Mouse (Mus musculus): ENCODE measurements around the gene Ung.

Gene Ung

DNA sequence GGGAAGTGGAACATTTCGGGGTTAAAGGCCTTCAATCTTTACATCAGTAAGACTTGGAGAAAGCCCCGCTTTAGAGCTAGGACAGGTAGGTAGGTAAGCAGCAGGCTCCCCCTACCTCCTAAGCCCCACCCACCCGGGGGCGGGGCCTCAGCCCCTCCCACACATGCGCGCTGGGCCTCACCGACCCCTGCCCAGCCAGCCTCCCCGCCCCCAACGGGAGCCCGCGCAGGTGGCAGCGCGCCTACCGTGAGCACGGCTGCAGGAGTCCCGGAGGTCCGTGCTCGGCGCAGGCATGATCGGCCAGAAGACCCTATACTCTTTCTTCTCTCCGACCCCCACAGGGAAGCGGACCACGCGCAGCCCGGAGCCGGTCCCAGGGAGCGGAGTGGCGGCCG, at the start of gene Ung:
TSS of gene Ung (plus strand) at position 176 of the 395 bp plus-strand sequence.
- peak; percentile 56 to 79 for DNase-seq

- no peak for DNase-seq
These were observed 44.7 kb upstream of the Ung start for GRCm38 (mm10) chr5:114085501-114085900.

GRCm38 (mm10) chr5:114087875-114088480, 42.2 kb upstream of the Ung start:
- DNase-seq = no peak

DNA sequence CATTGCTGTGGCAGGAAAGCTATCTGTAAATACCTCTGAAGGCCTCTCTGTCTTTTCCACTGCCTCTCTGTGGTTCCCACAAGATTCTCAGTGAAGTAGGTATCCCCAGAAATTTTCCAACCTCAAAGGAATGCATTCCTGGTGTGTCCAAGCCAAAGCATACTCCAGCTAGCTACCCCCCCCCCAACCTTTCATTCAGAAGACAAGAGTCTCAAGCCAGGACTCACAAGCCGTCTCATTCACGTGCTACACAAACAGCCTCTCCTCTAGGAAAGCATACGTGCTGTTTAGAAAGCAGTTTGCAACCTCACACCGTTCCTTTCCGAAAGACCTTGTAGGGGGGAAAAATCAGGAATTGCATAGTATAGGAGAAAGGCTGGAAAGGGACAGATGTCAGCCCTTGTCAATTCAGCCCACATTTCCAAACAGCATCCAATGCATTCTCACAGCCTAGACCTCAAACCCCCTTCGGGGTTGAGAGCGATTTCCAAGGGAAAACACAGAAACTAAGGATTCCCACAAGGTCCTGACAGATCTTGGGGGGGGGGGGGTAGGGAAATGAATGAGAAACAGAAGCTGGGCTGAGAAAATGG, 39.7 kb upstream of the Ung start:
- no peak for DNase-seq

- DNase-seq = peak; percentile 78 to 89
These were observed 39.0 kb upstream of the Ung start, which contains the start of gene Svop for GRCm38 (mm10) chr5:114091057-114091807. Gene Svop, minus strand, starts transcription at chr5:114091570.

GRCm38 (mm10) chr5:114099709-114100389, 30.3 kb upstream of the Ung start:
- peak; percentile 91 to 94 for DNase-seq

GRCm38 (mm10) chr5:114100390-114101099, 29.6 kb upstream of the Ung start:
- DNase-seq = no peak

DNA sequence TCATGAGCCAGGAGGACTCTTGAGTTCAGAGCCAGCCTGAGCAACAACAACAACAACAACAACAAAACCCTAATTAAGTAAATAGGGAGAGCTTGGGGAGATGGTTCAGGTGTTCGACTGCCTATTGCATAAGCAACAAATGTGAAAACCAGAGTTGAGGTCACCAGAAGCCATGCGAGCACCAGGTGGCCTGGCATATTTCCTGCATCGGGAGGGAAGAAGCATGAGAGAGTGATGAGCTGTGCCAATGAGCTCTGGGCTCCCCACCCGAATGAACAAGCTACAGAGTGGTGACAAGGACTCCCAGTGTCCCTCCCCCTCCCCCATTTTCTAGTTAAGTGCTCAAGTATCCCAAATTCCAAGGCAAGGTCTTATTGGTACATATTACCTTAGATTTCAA, 28.3 kb upstream of the Ung start:
- no peak for DNase-seq

- no peak for DNase-seq
These were observed 27.4 kb upstream of the Ung start for GRCm38 (mm10) chr5:114102807-114103206.

DNA sequence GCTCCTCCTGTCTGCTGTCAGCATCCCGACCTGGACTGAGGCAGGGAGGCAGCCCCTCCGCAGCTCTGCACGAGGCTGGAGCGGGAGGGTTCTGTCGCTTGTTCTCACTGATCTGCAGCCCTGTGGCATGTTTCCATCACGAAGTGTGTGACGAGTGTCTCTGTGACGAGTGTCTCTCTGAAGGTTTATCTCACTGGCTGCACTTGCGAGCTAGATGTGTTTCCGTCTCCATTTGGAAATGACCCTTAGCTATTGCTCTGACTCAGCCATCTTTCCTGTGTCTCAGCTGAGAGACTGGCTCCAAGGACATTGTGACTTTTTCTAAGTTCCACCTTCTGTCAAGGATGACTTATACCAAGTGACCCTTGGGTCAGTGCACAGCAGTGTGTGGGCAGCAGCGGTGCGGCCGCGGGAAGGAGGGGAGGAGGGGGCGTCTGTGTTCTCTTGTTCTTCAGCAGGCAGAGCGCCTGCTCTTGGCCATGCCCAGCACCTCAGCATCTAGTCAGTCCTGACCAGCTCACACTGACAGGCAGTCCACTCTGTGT, 23.7 kb upstream of the Ung start:
- DNase-seq = no peak

DNA sequence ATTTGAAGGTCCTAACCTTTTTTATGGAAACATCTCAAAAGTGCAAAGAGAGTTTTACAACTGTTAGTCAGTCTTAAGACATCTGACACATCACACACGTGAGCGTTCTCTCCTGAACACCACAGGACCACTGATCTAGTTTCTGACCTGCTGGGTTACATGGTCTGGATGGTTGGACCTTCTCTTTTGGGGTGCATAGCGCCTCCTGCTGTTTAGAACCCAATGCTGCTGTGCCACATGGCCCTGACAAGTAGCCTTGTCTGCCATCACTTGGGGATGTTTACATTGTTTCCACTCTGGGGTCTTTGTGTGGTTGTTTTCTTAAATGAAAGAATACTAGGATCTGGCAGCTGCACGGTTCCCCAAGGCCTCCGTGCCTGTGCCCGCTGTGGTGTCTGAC, 16.9 kb upstream of the Ung start:
- DNase-seq = no peak

DNA sequence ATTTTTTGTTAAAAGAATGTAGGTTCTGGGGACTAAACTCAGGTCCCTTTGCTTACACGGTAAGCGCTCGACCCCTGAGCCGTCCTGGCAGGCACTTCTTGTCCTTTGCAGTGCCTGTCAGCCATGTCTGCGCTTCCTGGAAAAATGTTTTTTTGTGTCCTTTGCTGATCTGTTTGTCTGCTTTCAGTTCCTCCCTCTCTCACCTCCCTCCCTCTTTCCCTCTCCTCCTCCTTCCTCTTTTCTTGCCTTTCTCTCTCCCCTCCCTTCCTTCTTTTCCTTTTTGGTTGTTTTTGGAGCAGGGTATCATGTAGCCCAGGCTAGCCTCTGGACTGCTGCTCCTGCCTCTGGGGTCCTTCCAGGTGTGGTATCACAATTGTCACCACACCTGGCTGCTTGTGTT, 15.2 kb upstream of the Ung start:
- DNase-seq = no peak

GRCm38 (mm10) chr5:114116586-114116985, 13.6 kb upstream of the Ung start:
- DNase-seq = no peak

DNA sequence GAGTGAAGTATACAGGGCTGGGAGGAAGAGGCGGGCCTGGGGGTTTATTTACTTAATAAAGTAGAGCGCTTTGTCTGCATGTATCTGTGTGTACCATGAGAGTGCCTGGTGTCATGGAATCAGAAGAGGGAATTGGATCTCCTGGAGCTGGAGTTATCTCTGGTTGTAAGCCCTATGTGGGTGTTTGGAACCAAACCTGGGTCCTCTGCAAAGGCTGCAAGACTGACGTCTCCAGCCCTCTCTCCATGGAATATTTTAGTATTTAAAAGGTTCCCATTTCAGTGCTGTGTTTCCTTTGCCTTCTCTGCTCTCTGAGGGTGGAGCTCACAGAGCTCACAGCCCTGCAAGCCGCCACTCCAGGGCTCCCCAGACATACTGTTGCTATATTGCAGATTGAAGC, 10.4 kb upstream of the Ung start:
- no peak for DNase-seq

DNA sequence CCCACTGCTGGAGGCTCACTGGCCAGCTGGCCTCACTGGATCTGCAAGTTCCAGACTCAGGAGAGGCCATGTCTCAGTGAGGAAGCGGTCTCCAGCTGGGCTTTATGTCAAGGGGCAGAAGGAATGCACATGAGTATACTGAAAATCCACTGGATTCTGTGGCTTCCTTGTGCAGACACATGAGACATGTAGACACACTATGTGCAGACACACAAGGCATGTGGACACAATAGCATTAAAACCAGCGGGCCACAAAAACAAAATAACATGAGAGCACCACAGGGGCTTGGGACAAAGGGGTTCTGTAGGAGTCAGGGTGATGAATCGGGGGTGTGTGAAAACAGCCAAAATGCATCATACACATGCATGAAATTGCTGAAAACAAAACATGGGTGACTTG, 4.2 kb upstream of the Ung start:
- DNase-seq = no peak

GRCm38 (mm10) chr5:114126499-114127244, 3.5 kb upstream of the Ung start:
- DNase-seq = no peak

- peak; percentile 86 to 88 for DNase-seq
These were observed 2.5 kb upstream of the Ung start, which contains the start of gene Alkbh2 for GRCm38 (mm10) chr5:114127374-114128349. Gene Alkbh2, minus strand, starts transcription at chr5:114128218.

- DNase-seq = no peak
These were observed 506 bp upstream of the Ung start for GRCm38 (mm10) chr5:114129550-114130210.

GRCm38 (mm10) chr5:114130698-114131520, 723 bp downstream of the Ung start:
- peak; percentile 96 to 97 for DNase-seq

Data from kidney, postnatal 25 days (tissue).